Mouse (Mus musculus) heart, postnatal 14 days (tissue): ENCODE measurements at regions not wholly inside any gene's neighbourhood (a gene's known extent, or its start where the extent isn't known, plus 50 kb on each side); places are given as distances from the start of the nearest gene placed in this dataset.

Experiments
- DNase-seq, 2 experiments: peaks; one replicate each; pipeline ENCODE4 v3.0.0; 2021 to 2022
- intact Hi-C: fragments of 180-260 bp; cut with DNase I; formaldehyde crosslinking; loops from one replicate; pipeline ENCODE4 v1.15.1; 2025

- intact Hi-C loops = loop anchor here (5.0 kb wide), 1 partner anchor 86 kb away; no protein-coding TSS in a partner anchor
- no peak for DNase-seq
These were observed 91.8 kb downstream of the Zfp36l1 start for GRCm38 (mm10) chr12:80021030-80021473.

DNA sequence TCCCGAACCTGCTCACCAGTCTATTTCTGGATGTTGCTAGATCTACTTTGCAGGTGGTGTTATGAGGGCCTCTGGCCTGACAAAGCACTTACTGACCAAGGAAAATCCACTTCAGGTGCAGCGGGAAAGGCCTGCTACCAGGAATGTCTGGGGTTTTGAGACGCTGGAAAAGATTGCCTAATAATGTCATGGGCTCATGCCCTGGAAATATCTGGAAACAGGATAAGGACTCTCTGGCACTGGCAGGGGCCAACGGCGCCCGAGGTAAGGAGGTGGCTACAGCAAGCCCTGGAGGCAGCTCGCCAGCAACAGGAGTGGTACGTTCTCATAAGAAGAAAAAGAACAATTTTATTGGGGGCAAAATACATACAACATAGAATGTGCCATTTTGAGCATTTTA, 94.7 kb downstream of the Zfp36l1 start:
- intact Hi-C loops = no loop called here
- no peak for DNase-seq

DNA sequence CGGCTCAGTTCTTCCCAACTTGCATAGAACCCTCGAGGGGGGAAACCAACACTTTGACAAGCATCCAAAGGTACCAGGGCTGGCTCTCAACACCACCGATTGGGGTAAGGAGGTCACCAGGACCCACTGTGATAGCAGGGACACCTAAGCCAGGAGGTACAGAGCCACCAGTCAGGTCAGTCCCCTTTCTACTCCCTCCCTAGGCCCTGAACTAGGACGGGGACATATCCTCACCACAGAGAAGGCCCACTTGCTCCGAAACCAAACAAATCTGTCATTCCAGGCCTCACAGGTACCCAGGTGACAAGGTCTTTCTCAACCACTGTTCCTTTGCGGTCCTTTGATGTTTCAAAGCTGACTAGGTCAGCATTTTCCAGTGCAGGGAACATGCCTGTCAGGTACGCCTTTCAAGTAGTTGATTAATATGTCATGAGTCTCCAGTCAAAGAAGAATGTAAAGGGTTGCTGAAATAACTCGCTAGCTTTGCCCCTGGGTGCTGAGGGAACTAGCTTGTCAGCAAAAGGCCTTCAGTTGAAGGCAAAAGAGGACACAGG, 95.4 kb downstream of the Zfp36l1 start:
- intact Hi-C loops = no loop called here
- no peak for DNase-seq

DNA sequence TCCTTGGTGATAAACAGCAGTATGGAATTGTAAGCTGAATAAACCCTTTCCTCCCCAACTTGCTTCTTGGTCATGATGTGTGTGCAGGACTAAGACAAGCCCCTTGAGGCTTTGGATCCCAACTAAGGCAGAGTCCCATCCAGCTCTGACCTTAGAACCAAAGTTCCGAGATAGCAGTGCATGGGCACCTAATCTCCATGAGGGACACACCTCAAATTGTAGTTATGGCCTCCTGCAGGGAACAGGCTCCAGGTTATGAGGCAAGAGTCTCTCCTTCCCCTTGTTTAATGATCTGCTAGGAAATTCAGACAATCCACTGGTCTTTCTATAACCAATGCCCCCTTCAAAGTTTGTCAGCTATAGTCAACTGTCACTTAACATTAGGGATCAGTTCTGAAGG, 96.9 kb downstream of the Zfp36l1 start:
- no peak for DNase-seq
- intact Hi-C loops = no loop called here

DNA sequence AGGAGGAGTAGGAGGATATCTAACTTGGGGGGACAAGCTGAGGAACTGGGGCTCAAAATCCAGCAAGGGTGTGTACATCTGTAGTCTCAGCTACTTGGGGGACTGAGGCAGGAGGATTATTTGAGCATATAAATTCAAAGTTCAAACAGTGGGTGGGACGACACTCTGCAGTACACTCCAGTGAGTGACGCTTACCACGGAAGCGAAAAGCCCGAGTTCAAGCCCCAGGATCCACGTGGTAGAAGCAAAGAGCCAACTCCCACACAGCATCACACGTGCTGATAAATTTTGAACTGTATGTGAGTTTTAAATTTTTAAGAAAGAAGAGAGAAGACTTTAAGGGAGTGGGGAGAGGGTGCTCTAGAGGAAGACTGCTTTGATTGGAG, 98.2 kb downstream of the Zfp36l1 start:
- DNase-seq = no peak
- intact Hi-C loops = loop anchor here (5.0 kb wide), 1 partner anchor 38 kb away; no protein-coding TSS in a partner anchor

- intact Hi-C loops = loop anchor here (5.0 kb wide), 1 partner anchor 38 kb away; no protein-coding TSS in a partner anchor
These were observed 98.8 kb downstream of the Zfp36l1 start for GRCm38 (mm10) chr12:80013904-80014597.

GRCm38 (mm10) chr12:80013577-80013903, 99.3 kb downstream of the Zfp36l1 start:
- no peak for DNase-seq
- intact Hi-C loops = loop anchor here (5.0 kb wide), 1 partner anchor 39 kb away; no protein-coding TSS in a partner anchor

More at GRCm38 (mm10) chr12:80013904-80014597, 98.8 kb downstream of the Zfp36l1 start:
- DNase-seq = peak; percentile 54 to 68

- peak in 1 of 2 experiments; percentile 36 for DNase-seq
- intact Hi-C loops = loop anchor here (5.0 kb wide), 1 partner anchor 40 kb away; no protein-coding TSS in a partner anchor
These were observed 100.9 kb downstream of the Zfp36l1 start for GRCm38 (mm10) chr12:80011916-80012315.

- DNase-seq = no peak
- intact Hi-C loops = loop anchor here (5.0 kb wide), 1 partner anchor 41 kb away; no protein-coding TSS in a partner anchor
These were observed 101.9 kb downstream of the Zfp36l1 start for GRCm38 (mm10) chr12:80010947-80011346.

GRCm38 (mm10) chr12:80010220-80010619, 102.6 kb downstream of the Zfp36l1 start:
- DNase-seq = no peak
- intact Hi-C loops = loop anchor here (5.0 kb wide), 1 partner anchor 42 kb away; no protein-coding TSS in a partner anchor

- intact Hi-C loops = no loop called here
These were observed 105.0 kb downstream of the Zfp36l1 start for GRCm38 (mm10) chr12:80007849-80008248.

GRCm38 (mm10) chr12:80005227-80005919, 107.4 kb downstream of the Zfp36l1 start:
- intact Hi-C loops = no loop called here
- DNase-seq = no peak

More at GRCm38 (mm10) chr12:80007849-80008248, 105.0 kb downstream of the Zfp36l1 start:
- no peak for DNase-seq

- intact Hi-C loops = no loop called here
- DNase-seq = no peak
These were observed 108.2 kb downstream of the Zfp36l1 start for GRCm38 (mm10) chr12:80004575-80004974.

DNA sequence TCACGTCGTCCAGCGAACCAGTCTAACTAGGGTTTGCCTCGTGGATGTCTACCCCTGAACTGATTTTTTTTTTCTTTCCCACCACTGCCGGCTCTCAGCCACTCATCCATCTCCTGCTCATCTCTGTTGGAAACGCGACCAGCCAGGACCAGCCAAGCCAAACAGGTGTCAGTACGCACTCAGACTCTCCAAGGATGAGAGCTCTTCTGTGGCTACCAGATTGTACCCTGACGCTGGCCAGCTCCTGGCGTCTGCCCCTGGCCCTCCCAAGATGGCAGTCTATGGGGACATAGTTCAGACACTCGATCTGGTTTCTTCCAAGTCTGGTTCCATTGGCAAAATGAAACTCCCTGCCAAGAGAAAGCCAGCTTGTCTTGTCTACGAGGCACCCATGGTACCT, 109.3 kb downstream of the Zfp36l1 start:
- intact Hi-C loops = no loop called here

DNA sequence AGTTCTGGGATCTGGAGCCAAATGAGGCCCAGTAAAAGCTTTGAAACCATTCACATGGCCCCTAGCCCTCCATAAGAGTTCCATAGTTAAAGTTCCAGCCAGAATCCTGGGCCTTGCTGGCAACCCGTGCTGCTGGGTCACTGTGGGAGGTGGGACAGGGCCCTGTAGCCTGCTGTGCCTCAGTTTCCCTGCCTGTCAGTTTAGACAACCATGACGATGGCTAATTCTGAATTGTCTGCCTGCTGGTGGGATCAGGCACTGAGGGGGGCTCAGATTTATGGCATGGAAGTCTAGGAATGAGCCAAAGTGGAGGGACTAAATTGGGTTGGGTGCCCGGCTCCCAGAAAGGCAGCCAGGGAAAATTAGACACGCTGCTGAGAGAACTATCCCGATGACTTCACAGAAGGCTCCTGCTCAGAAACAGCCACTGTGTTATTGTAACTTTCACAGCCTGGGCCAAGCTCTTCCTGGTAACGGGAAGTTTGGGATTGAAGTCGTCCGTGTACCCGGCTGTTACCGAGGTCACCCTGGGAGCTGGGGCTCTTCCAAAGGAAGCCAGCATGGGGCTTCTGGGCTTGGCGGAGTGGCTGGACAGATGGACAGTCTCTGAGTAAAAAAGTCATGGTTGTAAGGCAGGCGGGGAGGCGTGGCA, 110.2 kb downstream of the Zfp36l1 start:
- DNase-seq = no peak
- intact Hi-C loops = no loop called here

More for the DNA sequence above, 109.3 kb downstream of the Zfp36l1 start:
- no peak for DNase-seq

DNA sequence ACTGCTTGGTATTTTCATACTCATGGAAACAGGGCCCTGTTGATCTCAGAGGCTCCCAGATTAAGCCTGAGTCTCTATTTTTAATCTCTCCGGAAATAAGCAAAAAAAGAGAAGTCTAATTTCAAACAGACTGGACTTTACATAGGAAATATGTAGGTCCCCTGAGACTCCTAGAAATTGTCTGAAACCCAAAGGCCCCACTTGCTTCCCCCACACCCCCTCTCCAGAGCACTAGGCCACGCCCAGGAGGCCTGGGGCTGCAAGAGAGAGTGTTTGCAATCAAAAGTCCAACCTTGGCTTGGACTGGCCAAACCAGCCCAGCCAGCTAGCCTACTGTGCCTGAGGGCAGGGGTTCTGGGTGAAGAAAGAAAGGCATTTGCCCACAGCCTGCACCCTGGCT, 111.0 kb downstream of the Zfp36l1 start:
- peak; percentile 56 to 59 for DNase-seq
- intact Hi-C loops = no loop called here

GRCm38 (mm10) chr12:79999868-80000370, 112.9 kb downstream of the Zfp36l1 start:
- no peak for DNase-seq
- intact Hi-C loops = no loop called here

DNA sequence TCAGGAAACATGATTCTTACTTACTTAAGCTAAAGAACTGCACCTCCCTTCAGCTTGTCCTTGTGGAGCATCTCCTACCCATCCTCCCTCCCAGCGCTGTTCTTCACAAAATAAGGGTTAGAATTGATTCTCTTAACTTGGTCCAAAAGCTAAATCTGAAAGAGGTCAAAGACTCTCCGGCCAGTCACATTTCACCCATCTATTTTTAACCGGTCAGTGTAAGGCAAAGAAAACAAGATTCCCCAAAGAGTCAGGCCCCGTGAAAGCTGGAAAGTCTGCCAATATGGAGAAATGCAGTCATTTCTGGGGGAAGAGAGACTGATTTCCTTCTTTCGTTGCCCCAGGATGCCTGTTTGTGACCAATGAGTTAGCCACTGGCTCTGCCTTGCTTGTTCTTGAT, 114.0 kb downstream of the Zfp36l1 start:
- DNase-seq = no peak
- intact Hi-C loops = no loop called here

DNA sequence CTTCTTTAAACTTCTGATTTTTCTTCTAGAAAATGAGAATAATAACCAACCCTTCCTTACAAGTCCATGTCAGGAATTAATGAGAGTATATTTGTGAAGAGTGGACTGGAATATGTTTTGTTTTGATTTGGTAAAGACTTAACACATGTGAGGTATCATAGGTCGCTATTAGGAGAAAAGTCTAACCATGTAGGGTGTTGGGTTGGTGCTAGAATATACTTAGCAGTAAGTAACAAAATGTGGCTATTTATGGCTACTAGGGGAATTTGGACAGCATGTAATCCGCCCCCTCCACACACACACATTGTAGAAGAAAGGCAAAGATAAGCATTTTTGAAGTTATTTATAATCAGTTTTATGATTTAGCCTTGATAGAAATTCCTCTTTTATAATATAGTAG, 114.5 kb downstream of the Zfp36l1 start:
- intact Hi-C loops = no loop called here
- DNase-seq = no peak

DNA sequence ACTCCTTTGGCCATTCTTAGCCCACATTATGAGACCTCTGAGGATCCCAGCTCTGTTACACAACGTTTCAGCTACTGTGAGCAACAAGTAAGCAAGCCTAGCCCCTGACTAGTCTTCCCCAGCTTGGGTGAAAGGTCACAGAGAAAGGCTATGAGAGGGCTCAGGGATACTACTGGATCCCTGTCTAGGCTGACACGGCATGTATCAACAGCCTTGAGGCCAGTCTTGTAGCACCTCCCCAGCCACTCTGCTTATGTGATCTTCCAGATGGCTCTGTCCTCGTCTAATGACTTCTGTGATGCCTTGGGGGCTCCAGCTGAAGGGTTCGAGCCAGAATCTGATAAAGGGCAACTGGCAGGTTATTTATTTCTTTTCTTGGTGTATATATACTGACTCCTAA, 115.6 kb downstream of the Zfp36l1 start:
- no peak for DNase-seq
- intact Hi-C loops = no loop called here
